Mouse (Mus musculus) G1E (cell line): ENCODE results near the gene Rxrb.
A peak's percentile ranks its signal among the peaks of the same experiment; 100 is the strongest.

Experiments used
- CTCF ChIP-seq: IDR thresholded peaks from 2 replicates; pipeline ENCODE4 v1.5.1; 2012; ENCODE audit warnings: low read depth, low read length, inconsistent platforms, mixed read lengths
- POLR2AphosphoS5 ChIP-seq: IDR thresholded peaks from 2 replicates; pipeline ENCODE4 v1.6.1; 2012; ENCODE audit warnings: low read depth, low read length, inconsistent platforms; ENCODE audit not compliant: insufficient replicate concordance
- TAL1 ChIP-seq: conservative IDR thresholded peaks from 2 replicates; pipeline ENCODE4 v1.6.1; 2012; ENCODE audit warnings: low read depth, low read length, inconsistent platforms, mixed read lengths

DNA sequence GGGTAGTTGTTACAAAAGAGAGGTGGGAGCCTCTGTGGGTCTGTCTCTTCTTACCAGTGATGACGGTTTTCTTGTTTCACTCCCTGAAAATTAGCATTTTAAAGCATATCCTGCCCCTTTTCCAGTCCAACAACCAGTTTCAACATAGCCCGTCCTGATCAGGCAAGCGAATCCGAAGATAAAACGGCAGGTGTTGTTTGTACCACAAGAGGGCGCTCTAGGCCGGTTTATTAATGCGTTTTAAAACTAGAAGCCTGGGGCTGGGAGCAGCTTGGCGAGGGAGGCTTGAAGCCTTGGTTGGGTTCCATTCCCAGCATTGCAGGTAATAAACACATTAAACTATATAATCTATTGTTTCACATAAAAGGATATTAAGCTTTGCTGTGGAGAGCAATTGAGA, 45.9 kb downstream of the Rxrb start:
- TF ChIP-seq CTCF (peak; percentile 63), POLR2AphosphoS5 (no peak), TAL1 (no peak)
